ENCODE assay signal across 11 mouse cellular contexts in genomic region chr19:23809236-23809635, GRCm38 (mm10).
"Had no signal": no experiment of that assay in that cellular context is flagged by ENCODE, and none has a peak within 500 bp of the region (broad histone marks: within the 10 kb centered on the region; RNA-seq: fewer than 3 reads in every experiment).

No protein-coding gene starts in this region.

- DNase-seq: right cerebral cortex, adult 18-20 months; right cerebral cortex, postnatal 14 days; right cerebral cortex, postnatal 25 days; right cerebral cortex, postnatal 4 days; spleen, adult 18-20 months; thymus, adult 18-20 months; thymus, adult 2 months; thymus, postnatal 14 days; thymus, postnatal 25 days; thymus, postnatal 36 days; thymus, postnatal 4 days had no signal
